Mouse (Mus musculus) limb, embryonic 11.5 days (tissue): ENCODE results near the gene Vdac1. TPM values are rescaled to one million over a fixed set of nuclear protein-coding genes. Genes with fewer than 3 reads are reported as not detected.

Experiments used
- ATAC-seq: fragments of 200-750 bp; cut with Nextera tagmentation; 2 replicates; pipeline ENCODE4 v1.8.0; 2017; ENCODE audit warnings: low read depth; ENCODE audit not compliant: insufficient number of reproducible peaks, low FRiP score, low TSS enrichment
- DNase-seq: peaks from one replicate; pipeline ENCODE4 v3.0.0-alpha.2; 2015; ENCODE audit warnings: low spot score
- H3K27ac ChIP-seq: fragments of 300-500 bp; sonication (generic); replicated peaks from 2 replicates; pipeline ENCODE4 v1.5.1; 2014; ENCODE audit warnings: low read depth, mild to moderate bottlenecking, low read length
- H3K27me3 ChIP-seq: fragments of 300-500 bp; sonication (generic); 2 replicates; pipeline ENCODE4 v1.6.1; 2014; ENCODE audit warnings: mild to moderate bottlenecking, low read length, mixed read lengths; ENCODE audit not compliant: control insufficient read depth, insufficient read depth
- H3K36me3 ChIP-seq: fragments of 300-500 bp; sonication (generic); 2 replicates; pipeline ENCODE4 v1.6.1; 2014; ENCODE audit warnings: mild to moderate bottlenecking, low read length, moderate library complexity, mixed read lengths; ENCODE audit not compliant: control insufficient read depth, insufficient read depth
- H3K4me1 ChIP-seq: fragments of 300-500 bp; sonication (generic); 2 replicates; pipeline ENCODE4 v1.6.1; 2014; ENCODE audit warnings: low read length, mixed read lengths; ENCODE audit not compliant: control insufficient read depth, insufficient read depth
- H3K4me2 ChIP-seq: fragments of 300-500 bp; sonication (generic); 2 replicates; pipeline ENCODE4 v1.6.1; 2014; ENCODE audit warnings: low read depth, mild to moderate bottlenecking, moderate library complexity; ENCODE audit not compliant: severe bottlenecking
- H3K4me3 ChIP-seq: fragments of 300-500 bp; sonication (generic); 2 replicates; pipeline ENCODE4 v1.5.1; 2014; ENCODE audit warnings: low read depth, low read length
- H3K9ac ChIP-seq: fragments of 300-500 bp; sonication (generic); 2 replicates; pipeline ENCODE4 v1.6.1; 2014; ENCODE audit warnings: mild to moderate bottlenecking, low read length
- H3K9me3 ChIP-seq: fragments of 300-500 bp; sonication (generic); 2 replicates; pipeline ENCODE4 v1.6.1; 2016; ENCODE audit warnings: low read length; ENCODE audit not compliant: control insufficient read depth
- WGBS: fragments of 180-500 bp; shearing (Covaris S2); extraction: QIAGEN DNeasy Blood & Tissue Kit; methylation state at CpG from one replicate; pipeline ENCODE4 v1.1.7; 2014; 5-methylcytosine and 5-hydroxymethylcytosine counted together
- polyA plus RNA-seq: library from polyadenylated mRNA; unstranded; fragments of >200 nt; fragmentation: Nextera tagmentation; extraction: Ambion mirVana; gene quantifications from 2 replicates; pipeline ENCODE4 v1.2.1, GENCODE M21; 2014

Gene Vdac1
- polyA plus RNA-seq, 1 experiment from 2014 or later = 191 TPM

DNA sequence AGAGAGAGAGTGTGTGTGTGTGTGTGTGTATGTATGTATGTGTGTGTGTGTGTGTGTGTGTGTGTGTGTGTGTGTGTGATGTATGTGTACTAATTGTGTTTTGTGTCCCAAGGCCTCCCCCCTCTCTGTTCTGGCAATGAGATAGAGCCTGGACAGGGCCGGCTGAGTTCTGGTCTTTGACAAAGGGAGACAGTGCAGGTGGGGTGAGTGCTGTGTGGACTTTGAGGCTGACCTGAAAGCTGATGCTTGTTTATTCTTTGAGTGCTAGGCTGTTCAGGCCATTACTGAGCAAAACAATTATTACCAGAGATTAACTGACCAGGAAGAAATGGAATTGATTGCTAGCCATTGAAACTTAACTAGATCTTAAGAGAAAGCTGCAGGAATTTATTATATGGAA is 41.9 kb downstream of the Vdac1 start:
- H3K27ac ChIP-seq = no peak overlapping the region
- H3K36me3 ChIP-seq = peaks cover 11% of the 10 kb centered on the region
- no peak for ATAC-seq

DNA sequence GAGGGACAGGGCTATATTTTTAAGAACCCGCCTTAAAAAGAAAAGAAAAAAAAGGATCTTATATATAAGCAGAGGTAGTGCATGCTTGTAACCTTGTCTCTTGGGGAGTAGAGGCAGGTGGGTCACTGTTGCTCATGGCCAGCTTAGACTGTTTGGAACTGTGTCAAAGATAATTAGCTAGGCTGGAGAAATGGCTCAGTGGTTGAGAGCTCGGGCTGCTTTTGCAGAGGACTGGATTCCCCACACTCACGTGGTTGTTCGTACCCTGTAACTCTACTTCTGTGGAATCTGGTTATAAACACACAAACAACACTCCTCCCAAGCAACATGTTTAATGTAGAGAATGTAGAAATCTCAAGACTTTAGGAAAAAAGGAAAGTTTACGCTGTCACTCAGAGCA is 43.5 kb downstream of the Vdac1 start:
- H3K9ac ChIP-seq = no peak overlapping the region
- no peak overlapping the region for H3K4me2 ChIP-seq
- no peak for ATAC-seq
- no peaks in the 10 kb centered on the region for H3K4me1 ChIP-seq
- H3K27me3 ChIP-seq = no peaks in the 10 kb centered on the region
- DNase-seq = no peak
- H3K27ac ChIP-seq = no peak overlapping the region
- peaks cover 13% of the 10 kb centered on the region for H3K36me3 ChIP-seq
- WGBS = 92% methylated on average over 5 of the region's 5 CpGs
- H3K4me3 ChIP-seq = no peak overlapping the region
- no peaks in the 10 kb centered on the region for H3K9me3 ChIP-seq

More for the DNA sequence above, 41.9 kb downstream of the Vdac1 start:
- H3K27me3 ChIP-seq = no peaks in the 10 kb centered on the region
- H3K4me1 ChIP-seq = no peaks in the 10 kb centered on the region
- H3K4me3 ChIP-seq = no peak overlapping the region
- no peak overlapping the region for H3K4me2 ChIP-seq
- WGBS = 47% methylated on average over 1 of the region's 1 CpGs
- H3K9ac ChIP-seq = no peak overlapping the region
- no peaks in the 10 kb centered on the region for H3K9me3 ChIP-seq
- DNase-seq = no peak

DNA sequence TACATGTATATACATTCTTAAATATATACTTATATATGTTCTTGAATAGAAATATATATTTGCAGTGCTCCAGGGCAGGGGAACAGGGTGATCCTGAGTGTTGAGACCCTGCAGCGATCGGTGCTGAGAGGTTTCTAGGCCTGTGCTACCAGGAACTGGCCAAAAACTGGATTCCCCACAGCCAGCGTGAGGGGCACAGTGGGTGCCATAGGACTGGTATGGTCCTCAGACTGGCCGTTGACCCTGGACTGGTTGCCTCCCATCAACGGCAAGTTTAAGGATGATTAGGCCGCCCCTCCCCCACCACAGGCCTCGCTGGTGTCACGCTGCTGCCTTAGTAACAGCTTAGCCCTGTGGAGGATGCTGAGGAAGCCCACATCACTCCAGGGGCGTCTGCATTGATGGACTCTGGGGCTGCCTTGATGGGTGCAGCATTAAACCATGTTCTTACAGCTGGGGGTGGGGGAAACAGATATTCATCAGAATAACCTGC is 44.6 kb downstream of the Vdac1 start:
- H3K9me3 ChIP-seq = no peaks in the 10 kb centered on the region
- no peaks in the 10 kb centered on the region for H3K27me3 ChIP-seq
- H3K27ac ChIP-seq = no peak overlapping the region
- no peak overlapping the region for H3K4me3 ChIP-seq
- H3K4me2 ChIP-seq = no peak overlapping the region
- 83% methylated on average over 9 of the region's 9 CpGs for WGBS
- H3K4me1 ChIP-seq = no peaks in the 10 kb centered on the region
- H3K36me3 ChIP-seq = peaks cover 13% of the 10 kb centered on the region
- no peak for DNase-seq
- no peak overlapping the region for H3K9ac ChIP-seq
- ATAC-seq = no peak

DNA sequence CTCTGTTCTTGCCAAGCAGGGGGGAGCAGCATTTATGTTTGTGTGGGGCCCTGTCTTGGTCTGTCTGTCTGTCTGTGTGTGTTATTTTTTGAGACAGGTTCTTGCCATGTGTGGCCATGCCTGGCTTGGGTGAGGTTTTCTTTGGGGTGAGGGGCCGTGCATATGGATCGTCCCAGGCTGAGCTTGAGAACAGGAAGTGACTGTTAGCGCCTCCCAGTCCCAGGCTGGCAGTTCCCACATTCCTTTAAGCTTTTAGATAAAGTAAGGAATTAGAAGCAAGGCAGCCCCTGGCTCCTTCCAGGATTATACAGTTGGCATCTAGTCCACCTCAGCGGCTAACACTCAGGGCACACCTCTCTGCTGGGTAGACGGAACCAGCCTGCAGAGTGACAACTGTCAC is 48.7 kb downstream of the Vdac1 start:
- H3K9ac ChIP-seq = no peak overlapping the region
- H3K27ac ChIP-seq = no peak overlapping the region
- H3K27me3 ChIP-seq = no peaks in the 10 kb centered on the region
- peaks cover 11% of the 10 kb centered on the region for H3K36me3 ChIP-seq
- H3K4me1 ChIP-seq = no peaks in the 10 kb centered on the region
- ATAC-seq (no peak), DNase-seq (no peak)
- H3K9me3 ChIP-seq = no peaks in the 10 kb centered on the region
- WGBS = 68% methylated on average over 5 of the region's 5 CpGs
- H3K4me2 ChIP-seq = no peak overlapping the region
- H3K4me3 ChIP-seq = no peak overlapping the region

DNA sequence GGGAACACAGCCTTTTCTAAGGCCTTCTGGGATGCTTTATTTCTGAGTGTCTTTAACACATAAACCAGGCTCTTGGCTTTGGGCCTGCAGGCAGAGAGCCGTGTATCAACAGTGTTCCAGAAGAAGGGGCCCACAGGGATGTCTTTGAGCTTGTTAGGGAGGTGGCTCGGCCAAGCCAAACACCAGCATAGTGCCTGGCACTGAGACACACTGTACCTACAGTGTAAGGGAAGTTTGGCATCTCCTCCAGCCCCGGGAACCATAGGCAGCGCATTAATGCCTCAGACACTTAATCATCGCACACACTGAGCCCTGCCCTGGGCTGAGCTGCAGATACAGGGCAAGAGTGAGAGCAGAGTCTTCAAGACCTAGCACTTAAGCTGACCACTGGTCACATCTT is 57.7 kb downstream of the Vdac1 start:
- ATAC-seq (no peak), DNase-seq (no peak)
- no peaks in the 10 kb centered on the region for H3K4me1 ChIP-seq
- no peak overlapping the region for H3K4me2 ChIP-seq
- 86% methylated on average over 5 of the region's 5 CpGs for WGBS
- H3K9me3 ChIP-seq = no peaks in the 10 kb centered on the region
- H3K4me3 ChIP-seq = no peak overlapping the region
- no peaks in the 10 kb centered on the region for H3K36me3 ChIP-seq
- H3K27ac ChIP-seq = no peak overlapping the region
- no peak overlapping the region for H3K9ac ChIP-seq
- H3K27me3 ChIP-seq = no peaks in the 10 kb centered on the region

DNA sequence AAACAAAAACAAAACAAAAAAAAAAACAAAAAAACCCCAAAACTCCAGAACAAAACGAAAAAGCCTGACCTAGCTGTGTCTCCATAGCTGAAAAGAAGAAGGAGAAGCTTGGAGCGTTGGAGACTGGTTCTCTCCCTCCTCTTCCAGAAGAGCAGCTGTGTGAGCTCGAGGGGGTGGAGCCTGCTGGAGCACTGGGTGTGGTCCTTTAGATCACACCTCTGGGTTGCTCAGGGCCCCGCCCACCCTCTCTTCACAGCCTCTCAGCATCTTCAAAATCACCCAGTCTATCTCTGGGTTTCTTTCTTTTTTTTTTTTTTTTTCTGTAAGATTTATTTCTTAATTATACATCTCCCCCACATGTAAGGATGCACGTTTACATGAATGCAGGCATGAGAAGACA is 58.6 kb downstream of the Vdac1 start:
- no peak overlapping the region for H3K9ac ChIP-seq
- no peak overlapping the region for H3K4me2 ChIP-seq
- DNase-seq = no peak
- no peaks in the 10 kb centered on the region for H3K9me3 ChIP-seq
- no peak for ATAC-seq
- no peak overlapping the region for H3K4me3 ChIP-seq
- no peak overlapping the region for H3K27ac ChIP-seq
- WGBS = 43% methylated on average over 5 of the region's 5 CpGs
- H3K4me1 ChIP-seq = no peaks in the 10 kb centered on the region
- no peaks in the 10 kb centered on the region for H3K36me3 ChIP-seq
- H3K27me3 ChIP-seq = no peaks in the 10 kb centered on the region

DNA sequence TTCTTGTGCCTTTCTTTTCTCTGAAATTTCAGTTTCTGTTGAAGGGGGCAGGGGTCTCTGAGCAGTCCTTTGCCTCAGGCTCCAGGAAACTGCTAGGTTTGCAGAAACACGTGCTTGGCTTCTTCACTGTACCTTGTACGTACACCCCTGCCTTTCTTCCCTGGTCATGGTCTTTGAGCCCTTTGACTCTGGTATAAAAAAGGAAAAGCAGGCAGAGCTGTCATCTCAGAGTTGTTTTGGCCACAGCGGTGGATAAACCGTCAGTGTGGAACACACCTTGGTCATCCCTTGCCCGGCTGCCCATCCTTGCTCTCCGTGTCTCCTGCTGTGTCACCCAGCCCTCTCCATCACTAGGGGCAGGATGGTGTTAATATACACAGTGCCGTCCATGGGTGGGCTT is 59.2 kb downstream of the Vdac1 start:
- no peaks in the 10 kb centered on the region for H3K4me1 ChIP-seq
- H3K27ac ChIP-seq = no peak overlapping the region
- H3K9ac ChIP-seq = no peak overlapping the region
- no peaks in the 10 kb centered on the region for H3K36me3 ChIP-seq
- no peaks in the 10 kb centered on the region for H3K9me3 ChIP-seq
- ATAC-seq (no peak), DNase-seq (no peak)
- 82% methylated on average over 7 of the region's 7 CpGs for WGBS
- no peak overlapping the region for H3K4me3 ChIP-seq
- no peaks in the 10 kb centered on the region for H3K27me3 ChIP-seq
- no peak overlapping the region for H3K4me2 ChIP-seq

DNA sequence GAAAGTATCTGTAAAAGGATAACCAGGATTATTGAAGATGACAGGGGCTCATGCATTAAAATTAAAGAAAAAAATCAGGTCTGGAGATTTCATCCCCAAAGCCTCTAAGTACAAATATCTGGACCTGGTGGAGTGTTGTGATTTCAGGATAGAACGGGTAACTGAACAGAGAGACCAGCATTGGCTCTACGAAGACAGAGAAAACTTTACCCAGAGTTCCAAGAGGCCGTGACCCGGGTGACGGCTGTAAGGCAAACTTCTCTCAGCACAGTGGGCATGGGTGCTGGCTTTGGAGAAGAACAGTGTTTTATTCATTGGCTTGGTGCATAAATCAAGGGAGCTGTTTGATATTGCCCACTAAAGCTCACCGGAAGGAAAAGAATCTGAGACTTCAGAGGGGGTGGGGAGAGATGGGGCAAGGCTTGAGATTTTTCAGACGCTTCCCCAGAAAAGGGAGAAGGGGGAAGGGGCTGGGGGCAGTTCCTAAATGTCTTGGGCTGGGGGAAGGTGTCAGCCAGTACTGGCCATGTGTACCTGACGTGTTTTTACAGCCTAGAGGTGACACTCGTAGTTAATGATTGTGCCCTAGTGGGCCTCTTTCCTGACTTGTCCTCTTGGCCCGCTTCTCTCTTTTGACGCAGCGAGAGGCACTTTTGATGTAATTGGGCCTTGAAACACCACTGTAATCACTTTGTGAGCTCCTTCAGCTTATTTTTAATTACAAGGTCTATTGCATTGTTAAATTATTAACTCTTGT is 59.8 kb downstream of the Vdac1 start:
- H3K9me3 ChIP-seq = no peaks in the 10 kb centered on the region
- ATAC-seq (no peak), DNase-seq (no peak)
- no peaks in the 10 kb centered on the region for H3K4me1 ChIP-seq
- no peaks in the 10 kb centered on the region for H3K36me3 ChIP-seq
- no peak overlapping the region for H3K27ac ChIP-seq
- H3K9ac ChIP-seq = no peak overlapping the region
- no peak overlapping the region for H3K4me2 ChIP-seq
- H3K4me3 ChIP-seq = no peak overlapping the region
- no peaks in the 10 kb centered on the region for H3K27me3 ChIP-seq
- WGBS = 47% methylated on average over 12 of the region's 12 CpGs
